Mouse (Mus musculus) thymus, adult 2 months (tissue): ENCODE data around the gene Erich6. TPM values are rescaled to one million over a fixed set of nuclear protein-coding genes. Genes with fewer than 3 reads are reported as not detected.

Experiments
- DNase-seq: peaks from one replicate; pipeline ENCODE4 v3.0.0; 2021
- H3K27ac ChIP-seq: fragments of 200-500 bp; 2 replicates; pipeline ENCODE4 v1.5.1; 2012; ENCODE audit warnings: low read length, control low read depth; ENCODE audit not compliant: control insufficient read depth, insufficient read depth
- H3K27me3 ChIP-seq: fragments of 200-500 bp; 2 replicates; pipeline ENCODE4 v1.6.1; 2012; ENCODE audit warnings: mild to moderate bottlenecking, low read length, moderate library complexity, mixed read lengths; ENCODE audit not compliant: control insufficient read depth, insufficient read depth
- H3K36me3 ChIP-seq: fragments of 200-500 bp; 2 replicates; pipeline ENCODE4 v1.6.1; 2012; ENCODE audit warnings: mild to moderate bottlenecking, low read length, moderate library complexity; ENCODE audit not compliant: control insufficient read depth, insufficient read depth
- H3K4me1 ChIP-seq: fragments of 200-500 bp; replicated peaks from 2 replicates; pipeline ENCODE4 v1.6.1; 2012; ENCODE audit warnings: low read length; ENCODE audit not compliant: control insufficient read depth, insufficient read depth
- H3K4me3 ChIP-seq: fragments of 200-500 bp; 2 replicates; pipeline ENCODE4 v1.5.1; 2012; ENCODE audit warnings: mild to moderate bottlenecking, low read length, control low read depth, moderate library complexity; ENCODE audit not compliant: control insufficient read depth, insufficient read depth
- CTCF ChIP-seq: fragments of 200-500 bp; IDR thresholded peaks from 2 replicates; pipeline ENCODE4 v1.5.1; 2012; ENCODE audit warnings: mild to moderate bottlenecking, control low read depth, low read length, moderate library complexity, borderline replicate concordance; ENCODE audit not compliant: control insufficient read depth, poor library complexity, insufficient read depth; ENCODE audit errors: extremely low read depth
- POLR2A ChIP-seq: fragments of 200-500 bp; IDR thresholded peaks from 2 replicates; pipeline ENCODE4 v1.6.1; 2012; ENCODE audit warnings: mild to moderate bottlenecking, low read length, control low read depth, moderate library complexity; ENCODE audit not compliant: control insufficient read depth, poor library complexity, insufficient read depth; ENCODE audit errors: extremely low read depth
- WGBS: fragments of 180-500 bp; shearing (Covaris S2); methylation state at CpG from one replicate; pipeline ENCODE4 v1.1.7; 2018; 5-methylcytosine and 5-hydroxymethylcytosine counted together
- polyA plus RNA-seq: library from polyadenylated mRNA; depleted of rRNA; stranded (reverse); fragments of >200 nt; gene quantifications from 2 replicates; pipeline ENCODE4 v1.2.3, GENCODE M21; 2012; rRNA removed

The Erich6 gene
- not detected in 2 replicates for polyA plus RNA-seq

- no peak within 1 kb of the TSS for H3K27ac ChIP-seq
- no peaks in the 10 kb centered on the region for H3K36me3 ChIP-seq
- no peaks in the 10 kb centered on the region for H3K4me1 ChIP-seq
- 2% methylated on average over 34 of the region's 34 CpGs for WGBS
- TF ChIP-seq CTCF (no peak), POLR2A (no peak)
- no peaks in the 10 kb centered on the region for H3K27me3 ChIP-seq
- DNase-seq = no peak
- H3K4me3 ChIP-seq = no peak within 1 kb of the TSS
Measured at GRCm38 (mm10) chr3:58636406-58637295, at the start of gene Erich6. Gene Erich6, minus strand, starts transcription at chr3:58637207.

- 95% methylated on average over 7 of the region's 7 CpGs for WGBS
- Histone ChIP-seq H3K4me1 (no peaks in the 10 kb centered on the region), H3K36me3 (no peaks in the 10 kb centered on the region), H3K27me3 (no peaks in the 10 kb centered on the region), H3K4me3 (no peak overlapping the region), H3K27ac (no peak overlapping the region)
- TF ChIP-seq POLR2A = no peak
- TF ChIP-seq CTCF = no peak
- no peak for DNase-seq
Measured at GRCm38 (mm10) chr3:58686206-58686921, 49.4 kb upstream of the Erich6 start.

- Histone ChIP-seq H3K4me3 (no peak overlapping the region), H3K27ac (no peak overlapping the region), H3K27me3 (no peaks in the 10 kb centered on the region), H3K36me3 (no peaks in the 10 kb centered on the region), H3K4me1 (no peaks in the 10 kb centered on the region)
- no peak for DNase-seq
- WGBS = 98% methylated on average over 3 of the region's 3 CpGs
- no peak for TF ChIP-seq CTCF
- TF ChIP-seq POLR2A = no peak
Measured at GRCm38 (mm10) chr3:58685396-58685795, 48.4 kb upstream of the Erich6 start.

GRCm38 (mm10) chr3:58683346-58683745, 46.3 kb upstream of the Erich6 start:
- DNase-seq = no peak
- TF ChIP-seq POLR2A (no peak), CTCF (no peak)
- no peak overlapping the region for H3K4me3 ChIP-seq
- H3K27ac ChIP-seq = no peak overlapping the region
- H3K4me1 ChIP-seq = 0 out of 2 replicates have a peak, but pooled peaks cover 2% of the 10 kb centered on the region
- WGBS = 97% methylated on average over 7 of the region's 7 CpGs
- no peaks in the 10 kb centered on the region for H3K36me3 ChIP-seq
- H3K27me3 ChIP-seq = no peaks in the 10 kb centered on the region

GRCm38 (mm10) chr3:58682336-58682735, 45.3 kb upstream of the Erich6 start:
- H3K27me3 ChIP-seq = no peaks in the 10 kb centered on the region
- H3K36me3 ChIP-seq = no peaks in the 10 kb centered on the region
- DNase-seq = no peak
- no peak for TF ChIP-seq POLR2A
- no peak for TF ChIP-seq CTCF
- 0 out of 2 replicates have a peak, but pooled peaks cover 3% of the 10 kb centered on the region for H3K4me1 ChIP-seq
- H3K4me3 ChIP-seq = no peak overlapping the region
- 95% methylated on average over 4 of the region's 4 CpGs for WGBS
- H3K27ac ChIP-seq = no peak overlapping the region

GRCm38 (mm10) chr3:58681831-58682230, 44.8 kb upstream of the Erich6 start:
- no peaks in the 10 kb centered on the region for H3K27me3 ChIP-seq
- 0 out of 2 replicates have a peak, but pooled peaks cover 3% of the 10 kb centered on the region for H3K4me1 ChIP-seq
- H3K27ac ChIP-seq = no peak overlapping the region
- H3K36me3 ChIP-seq = no peaks in the 10 kb centered on the region
- TF ChIP-seq POLR2A (no peak), CTCF (no peak)
- H3K4me3 ChIP-seq = no peak overlapping the region
- no peak for DNase-seq
- WGBS = 91% methylated on average over 2 of the region's 2 CpGs
